Mouse (Mus musculus): ENCODE results near the gene Pank4.

The Pank4 gene

GRCm38 (mm10) chr4:154936542-154937255, 27.2 kb upstream of the Pank4 start:
- no peak for TF ChIP-seq GATA4 (IDR thresholded peaks at IDR 0.05; ENCODE audit: insufficient replicate concordance, low read length)

- no peak for TF ChIP-seq GATA4 (IDR thresholded peaks at IDR 0.05; ENCODE audit: insufficient replicate concordance, low read length)
Observed at GRCm38 (mm10) chr4:154937746-154938145, 26.2 kb upstream of the Pank4 start.

- TF ChIP-seq GATA4 (IDR thresholded peaks at IDR 0.05; ENCODE audit: insufficient replicate concordance, low read length) = no peak
Observed at GRCm38 (mm10) chr4:154940156-154940555, 23.8 kb upstream of the Pank4 start.

- TF ChIP-seq GATA4 (IDR thresholded peaks at IDR 0.05; ENCODE audit: insufficient replicate concordance, low read length) = no peak
Observed at GRCm38 (mm10) chr4:154941831-154942230, 22.1 kb upstream of the Pank4 start.

GRCm38 (mm10) chr4:154942632-154943322, 21.1 kb upstream of the Pank4 start:
- no peak for TF ChIP-seq GATA4 (IDR thresholded peaks at IDR 0.05; ENCODE audit: insufficient replicate concordance, low read length)

- TF ChIP-seq GATA4 (IDR thresholded peaks at IDR 0.05; ENCODE audit: insufficient replicate concordance, low read length) = no peak
Observed at GRCm38 (mm10) chr4:154943323-154944039, 20.4 kb upstream of the Pank4 start.

- no peak for TF ChIP-seq GATA4 (IDR thresholded peaks at IDR 0.05; ENCODE audit: insufficient replicate concordance, low read length)
Observed at GRCm38 (mm10) chr4:154944121-154944590, 19.8 kb upstream of the Pank4 start.

- no peak for TF ChIP-seq GATA4 (IDR thresholded peaks at IDR 0.05; ENCODE audit: insufficient replicate concordance, low read length)
Observed at GRCm38 (mm10) chr4:154946319-154946718, 17.6 kb upstream of the Pank4 start.

- TF ChIP-seq GATA4 (IDR thresholded peaks at IDR 0.05; ENCODE audit: insufficient replicate concordance, low read length) = no peak
Observed at GRCm38 (mm10) chr4:154948066-154948939, 15.6 kb upstream of the Pank4 start.

GRCm38 (mm10) chr4:154948940-154949588, 14.9 kb upstream of the Pank4 start:
- TF ChIP-seq GATA4 (IDR thresholded peaks at IDR 0.05; ENCODE audit: insufficient replicate concordance, low read length) = no peak

GRCm38 (mm10) chr4:154949589-154949982, 14.3 kb upstream of the Pank4 start:
- no peak for TF ChIP-seq GATA4 (IDR thresholded peaks at IDR 0.05; ENCODE audit: insufficient replicate concordance, low read length)

GRCm38 (mm10) chr4:154952461-154953241, 11.3 kb upstream of the Pank4 start:
- no peak for TF ChIP-seq GATA4 (IDR thresholded peaks at IDR 0.05; ENCODE audit: insufficient replicate concordance, low read length)

- TF ChIP-seq GATA4 (IDR thresholded peaks at IDR 0.05; ENCODE audit: insufficient replicate concordance, low read length) = no peak
Observed at GRCm38 (mm10) chr4:154956604-154957003, 7.3 kb upstream of the Pank4 start.

All from liver, adult (tissue).